Mouse (Mus musculus): ENCODE measurements around the gene Pten. TPM values are rescaled to one million over a fixed set of nuclear protein-coding genes. Genes with fewer than 3 reads are reported as not detected.

Pten gene
- polyA plus RNA-seq, 1 experiment from 2014 or later = 10.9 TPM

DNA sequence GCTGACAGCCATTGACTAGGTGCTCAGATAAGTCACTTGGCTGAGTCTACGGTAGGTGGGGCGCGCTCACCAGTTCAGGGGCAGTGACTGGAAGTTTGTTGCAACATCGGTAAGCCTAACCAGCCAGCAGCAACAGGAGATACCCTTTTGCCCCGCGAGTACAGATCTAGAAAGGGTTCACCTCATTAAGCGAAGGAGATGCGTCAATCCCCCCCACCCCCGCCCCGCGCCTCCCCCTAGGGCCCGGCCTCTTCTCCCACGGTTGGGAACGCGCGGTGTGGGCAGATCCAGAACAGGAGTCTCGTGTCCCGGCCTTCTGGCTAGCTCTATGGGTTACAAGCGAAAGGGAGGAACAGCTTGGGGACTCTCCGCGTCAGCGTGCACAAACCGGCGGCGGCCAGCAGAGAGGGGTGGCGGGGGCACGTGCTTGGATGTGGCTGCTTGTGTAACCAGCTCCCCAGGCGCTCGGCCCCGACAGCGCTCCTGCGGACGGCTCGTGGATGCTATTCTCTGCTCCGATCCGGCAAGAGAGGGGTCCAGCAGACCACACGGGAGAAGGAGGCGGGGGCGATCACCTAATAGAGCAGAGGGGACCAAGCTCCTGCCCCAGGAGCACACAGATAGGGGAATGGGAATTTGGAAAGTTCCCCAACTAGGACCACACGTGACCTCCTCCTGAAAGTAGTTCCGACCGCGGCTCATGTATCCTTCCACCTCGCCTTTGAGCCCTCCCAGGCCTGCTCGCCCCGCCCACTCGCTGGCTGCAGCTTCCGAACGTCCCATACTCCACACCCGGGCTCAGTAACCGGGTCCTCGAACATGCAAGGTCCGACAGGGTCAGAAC lies 1.3 kb upstream of the Pten start:
- peaks cover 30% of the 10 kb centered on the region for H3K4me1 ChIP-seq
- H3K36me3 ChIP-seq (ENCODE audit: poor library complexity, severe bottlenecking) = no peaks in the 10 kb centered on the region
- H3K9me3 ChIP-seq (replicated peaks) = no peaks in the 10 kb centered on the region
- peak overlapping the region; percentile 99 for H3K27ac ChIP-seq
- peak overlapping the region; percentile 97 for H3K4me3 ChIP-seq
- H3K4me2 ChIP-seq = peak overlapping the region; percentile 95
- peak overlapping the region; percentile 88 for H3K9ac ChIP-seq
- H3K27me3 ChIP-seq = no peaks in the 10 kb centered on the region
- peak; percentile 78 for ATAC-seq
- under 1% methylated on average over 47 of the region's 53 CpGs for WGBS

DNA sequence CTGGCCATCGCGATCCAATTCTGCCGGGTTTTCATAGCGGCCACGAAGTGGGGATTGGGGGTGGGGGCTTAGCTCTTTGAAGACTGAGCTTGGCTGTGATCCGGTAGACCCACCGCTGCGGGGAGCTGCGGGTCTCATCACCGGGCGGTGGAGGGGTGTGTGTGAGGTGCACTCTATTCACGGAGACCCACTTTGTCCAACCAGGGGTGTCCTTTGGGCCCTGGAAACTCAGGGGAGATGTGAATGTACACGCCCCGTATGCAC lies 729 bp upstream of the Pten start:
- Histone ChIP-seq H3K9ac (peak overlapping the region; percentile 88), H3K27me3 (no peaks in the 10 kb centered on the region), H3K4me2 (peak overlapping the region; percentile 95), H3K4me3 (peak overlapping the region; percentile 97), H3K27ac (peak overlapping the region; percentile 99), H3K9me3 (replicated peaks) (no peaks in the 10 kb centered on the region), H3K36me3 (ENCODE audit: poor library complexity, severe bottlenecking) (no peaks in the 10 kb centered on the region), H3K4me1 (peaks cover 34% of the 10 kb centered on the region)
- ATAC-seq = peak; percentile 53
- WGBS = 0% methylated on average over 14 of the region's 14 CpGs

DNA sequence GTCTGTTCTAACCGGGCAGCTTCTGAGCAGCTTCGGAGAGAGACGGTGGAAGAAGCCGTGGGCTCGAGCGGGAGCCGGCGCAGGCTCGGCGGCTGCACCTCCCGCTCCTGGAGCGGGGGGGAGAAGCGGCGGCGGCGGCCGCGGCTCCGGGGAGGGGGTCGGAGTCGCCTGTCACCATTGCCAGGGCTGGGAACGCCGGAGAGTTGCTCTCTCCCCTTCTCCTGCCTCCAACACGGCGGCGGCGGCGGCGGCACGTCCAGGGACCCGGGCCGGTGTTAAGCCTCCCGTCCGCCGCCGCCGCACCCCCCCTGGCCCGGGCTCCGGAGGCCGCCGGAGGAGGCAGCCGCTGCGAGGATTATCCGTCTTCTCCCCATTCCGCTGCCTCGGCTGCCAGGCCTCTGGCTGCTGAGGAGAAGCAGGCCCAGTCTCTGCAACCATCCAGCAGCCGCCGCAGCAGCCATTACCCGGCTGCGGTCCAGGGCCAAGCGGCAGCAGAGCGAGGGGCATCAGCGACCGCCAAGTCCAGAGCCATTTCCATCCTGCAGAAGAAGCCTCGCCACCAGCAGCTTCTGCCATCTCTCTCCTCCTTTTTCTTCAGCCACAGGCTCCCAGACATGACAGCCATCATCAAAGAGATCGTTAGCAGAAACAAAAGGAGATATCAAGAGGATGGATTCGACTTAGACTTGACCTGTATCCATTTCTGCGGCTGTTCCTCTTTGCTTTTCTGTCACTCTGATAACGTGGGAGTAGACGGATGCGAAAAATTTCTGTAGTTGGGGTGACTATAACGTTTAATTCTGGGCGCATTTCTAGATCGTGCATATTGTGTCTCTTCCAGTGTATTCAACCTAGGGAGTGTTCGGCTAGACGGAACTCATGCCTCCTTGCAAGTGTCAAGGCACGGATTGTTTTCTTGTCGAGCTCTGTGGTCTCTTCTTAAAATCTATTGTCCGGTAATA lies 815 bp downstream of the Pten start:
- WGBS = under 1% methylated on average over 42 of the region's 69 CpGs
- H3K4me2 ChIP-seq = peak overlapping the region; percentile 95
- peaks cover 42% of the 10 kb centered on the region for H3K4me1 ChIP-seq
- peak overlapping the region; percentile 98 for H3K9ac ChIP-seq
- peak; percentile 14 for ATAC-seq
- no peaks in the 10 kb centered on the region for H3K27me3 ChIP-seq
- peak overlapping the region; percentile 97 for H3K4me3 ChIP-seq
- no peaks in the 10 kb centered on the region for H3K36me3 ChIP-seq (ENCODE audit: poor library complexity, severe bottlenecking)
- no peaks in the 10 kb centered on the region for H3K9me3 ChIP-seq (replicated peaks)
- peak overlapping the region; percentile 99 for H3K27ac ChIP-seq

DNA sequence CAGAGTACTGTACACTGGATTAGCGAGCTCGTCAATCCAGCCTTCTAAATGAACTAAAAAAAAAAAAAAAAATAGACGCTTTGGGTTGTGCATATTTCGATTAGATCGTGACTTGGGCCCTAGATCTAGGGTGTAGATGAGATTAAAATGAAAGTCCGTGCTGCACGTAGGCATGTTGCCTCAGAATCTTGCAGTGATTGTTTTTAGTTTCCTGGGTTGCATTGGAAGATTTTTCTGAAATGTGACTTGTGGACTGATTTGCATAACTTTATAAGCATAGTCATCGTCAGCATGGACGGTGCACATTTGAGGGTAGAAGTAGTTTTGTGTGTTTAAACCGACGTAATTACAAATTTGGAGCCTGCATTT lies 1.5 kb downstream of the Pten start:
- Histone ChIP-seq H3K27ac (0 out of 2 replicates have a peak overlapping the region, but pooled peaks have one; percentile 99), H3K36me3 (ENCODE audit: poor library complexity, severe bottlenecking) (no peaks in the 10 kb centered on the region), H3K4me2 (peak overlapping the region; percentile 95), H3K9ac (peak overlapping the region; percentile 98), H3K27me3 (no peaks in the 10 kb centered on the region), H3K9me3 (replicated peaks) (no peaks in the 10 kb centered on the region), H3K4me3 (peak overlapping the region; percentile 97), H3K4me1 (peaks cover 46% of the 10 kb centered on the region)
- under 1% methylated on average over 11 of the region's 11 CpGs for WGBS
- no peak for ATAC-seq

DNA sequence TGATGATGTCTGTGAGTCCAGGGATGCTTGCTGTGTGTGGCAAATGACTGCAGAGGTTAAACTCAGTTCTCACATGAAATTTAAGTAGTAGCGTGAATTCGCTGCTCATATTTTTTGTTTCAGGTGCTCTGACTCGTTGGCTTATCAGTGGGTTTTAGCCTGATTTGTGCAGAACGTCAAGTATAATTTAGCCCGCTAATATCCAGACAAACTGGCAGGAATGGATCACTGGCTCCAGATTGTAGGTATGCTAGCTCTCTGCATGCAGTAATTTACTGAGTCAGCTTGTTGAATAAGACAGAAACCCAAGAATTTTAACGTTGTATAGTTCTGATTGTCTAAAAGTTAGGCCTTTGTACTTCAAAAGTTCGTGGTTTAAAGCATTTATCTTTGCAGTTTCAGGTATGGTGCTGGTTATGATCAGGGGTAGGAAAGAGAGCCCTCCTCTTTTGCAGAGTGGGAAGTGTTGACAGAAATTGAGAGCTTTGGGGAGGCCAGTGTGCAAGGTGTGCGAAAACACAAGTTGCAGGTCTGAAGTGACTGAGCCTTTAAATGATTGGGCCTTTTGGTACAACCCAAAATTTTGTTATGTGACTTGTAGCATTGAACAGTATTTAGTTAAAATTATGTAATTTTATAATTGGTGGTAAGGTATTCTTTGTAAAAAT lies 2.2 kb downstream of the Pten start:
- no peak for ATAC-seq
- Histone ChIP-seq H3K27ac (no peak overlapping the region), H3K4me1 (peaks cover 48% of the 10 kb centered on the region), H3K9me3 (replicated peaks) (no peaks in the 10 kb centered on the region), H3K9ac (peak overlapping the region; percentile 98), H3K4me3 (peak overlapping the region; percentile 97), H3K4me2 (peak overlapping the region; percentile 95), H3K27me3 (no peaks in the 10 kb centered on the region), H3K36me3 (ENCODE audit: poor library complexity, severe bottlenecking) (no peaks in the 10 kb centered on the region)
- 2% methylated on average over 8 of the region's 8 CpGs for WGBS

DNA sequence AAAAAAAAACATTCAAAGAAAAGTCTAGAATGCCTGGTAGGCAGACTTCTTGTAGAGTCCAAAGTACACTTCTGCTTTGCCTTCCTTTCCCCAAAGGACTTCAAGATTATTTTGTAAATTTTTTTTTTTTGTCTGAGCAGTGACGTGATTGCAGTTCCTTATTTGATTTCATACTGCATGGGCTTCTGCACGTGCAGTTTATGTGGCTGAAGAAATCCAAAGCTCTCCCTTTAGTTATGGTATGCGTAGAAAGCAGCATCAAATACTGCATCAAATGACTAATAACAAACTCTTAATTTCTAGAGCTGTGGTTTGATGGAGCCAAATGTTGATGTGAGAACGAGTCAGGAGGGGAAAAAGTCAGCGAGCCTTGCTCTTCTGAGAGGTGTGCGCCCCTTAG lies 3.2 kb downstream of the Pten start:
- WGBS = 32% methylated on average over 6 of the region's 6 CpGs
- Histone ChIP-seq H3K4me1 (peaks cover 38% of the 10 kb centered on the region), H3K4me3 (peak overlapping the region; percentile 34), H3K4me2 (peak overlapping the region; percentile 95), H3K27ac (no peak overlapping the region), H3K36me3 (ENCODE audit: poor library complexity, severe bottlenecking) (no peaks in the 10 kb centered on the region), H3K27me3 (no peaks in the 10 kb centered on the region), H3K9ac (peak overlapping the region; percentile 57), H3K9me3 (replicated peaks) (no peaks in the 10 kb centered on the region)
- ATAC-seq = no peak

DNA sequence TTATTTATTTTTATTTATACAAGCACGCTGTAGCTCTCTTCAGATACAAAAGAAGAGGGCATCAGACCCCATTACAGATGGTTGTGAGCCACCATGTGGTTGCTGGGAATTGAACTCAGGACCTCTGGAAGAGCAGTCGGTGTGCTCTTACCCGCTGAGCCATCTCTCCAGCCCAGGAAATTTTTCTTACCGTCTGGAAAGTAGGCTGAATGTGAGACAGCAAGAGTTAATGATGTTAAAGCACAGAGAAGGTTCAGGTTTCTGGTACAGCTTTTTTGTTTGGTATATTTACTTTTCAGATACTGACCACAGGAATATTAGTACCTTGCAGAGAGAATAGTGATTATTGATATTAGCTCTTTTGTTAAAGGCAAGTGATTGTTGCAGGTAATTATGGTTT lies 3.9 kb downstream of the Pten start:
- peak overlapping the region; percentile 95 for H3K4me2 ChIP-seq
- H3K36me3 ChIP-seq (ENCODE audit: poor library complexity, severe bottlenecking) = peaks cover 4% of the 10 kb centered on the region; the same call in 1 of the 2 replicates
- no peaks in the 10 kb centered on the region for H3K27me3 ChIP-seq
- H3K4me1 ChIP-seq = peaks cover 37% of the 10 kb centered on the region
- ATAC-seq = no peak
- 0 out of 2 replicates have a peak overlapping the region, but pooled peaks have one; percentile 6 for H3K4me3 ChIP-seq
- no peak overlapping the region for H3K9ac ChIP-seq
- no peaks in the 10 kb centered on the region for H3K9me3 ChIP-seq (replicated peaks)
- no peak overlapping the region for H3K27ac ChIP-seq
- WGBS = 66% methylated on average over 4 of the region's 4 CpGs

DNA sequence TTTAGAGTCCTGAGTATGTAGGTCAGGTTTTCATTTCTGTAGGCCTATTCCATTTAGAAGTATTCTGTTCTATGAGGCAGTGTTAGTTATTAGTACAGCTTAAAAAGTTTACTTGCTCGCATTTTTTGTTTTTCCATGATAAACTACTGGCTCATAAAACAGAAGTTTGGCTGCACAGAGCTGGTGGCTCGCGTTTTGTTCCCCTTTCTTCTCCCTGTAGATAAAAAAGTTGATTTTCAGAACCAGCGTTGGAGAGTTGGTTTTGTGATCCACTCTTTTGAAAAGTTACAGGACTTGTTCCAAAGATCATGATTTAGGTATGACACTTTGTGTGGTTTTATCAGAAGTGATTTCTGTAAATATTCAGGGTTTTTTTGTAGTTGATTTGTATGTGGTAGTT lies 5.2 kb downstream of the Pten start:
- Histone ChIP-seq H3K9me3 (replicated peaks) (no peaks in the 10 kb centered on the region), H3K4me2 (no peak overlapping the region), H3K36me3 (ENCODE audit: poor library complexity, severe bottlenecking) (peaks cover 5% of the 10 kb centered on the region; the same call in 1 of the 2 replicates), H3K4me3 (no peak overlapping the region), H3K27ac (no peak overlapping the region), H3K4me1 (peaks cover 37% of the 10 kb centered on the region), H3K27me3 (no peaks in the 10 kb centered on the region), H3K9ac (no peak overlapping the region)
- no peak for ATAC-seq
- WGBS = 90% methylated on average over 4 of the region's 4 CpGs

DNA sequence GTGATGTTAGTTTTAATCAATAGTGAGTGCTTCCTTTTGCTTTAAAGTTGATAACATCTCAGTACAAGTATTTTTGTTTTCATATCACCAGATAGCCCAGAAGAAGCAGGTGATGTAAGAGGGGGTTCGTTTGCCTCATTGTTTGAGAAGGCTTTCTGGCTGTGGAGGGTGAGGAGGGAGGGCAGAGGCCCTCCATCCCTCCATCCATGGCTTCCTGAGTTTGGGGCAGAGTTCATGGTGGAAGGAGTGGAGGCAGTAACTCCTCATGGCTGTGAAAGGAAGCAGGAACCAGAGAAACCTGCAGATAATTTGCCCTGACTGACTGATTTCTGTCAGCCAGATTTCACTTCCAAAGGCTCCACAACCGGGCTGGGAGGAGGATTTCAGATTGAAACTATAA lies 21.1 kb downstream of the Pten start:
- 38% methylated on average over 2 of the region's 2 CpGs for WGBS
- Histone ChIP-seq H3K27me3 (no peaks in the 10 kb centered on the region), H3K4me1 (peaks cover 6% of the 10 kb centered on the region), H3K36me3 (ENCODE audit: poor library complexity, severe bottlenecking) (0 out of 2 replicates have a peak, but pooled peaks cover 4% of the 10 kb centered on the region), H3K9ac (no peak overlapping the region), H3K9me3 (replicated peaks) (no peaks in the 10 kb centered on the region), H3K27ac (0 out of 2 replicates have a peak overlapping the region, but pooled peaks have one; percentile 19), H3K4me2 (no peak overlapping the region), H3K4me3 (no peak overlapping the region)
- no peak for ATAC-seq

DNA sequence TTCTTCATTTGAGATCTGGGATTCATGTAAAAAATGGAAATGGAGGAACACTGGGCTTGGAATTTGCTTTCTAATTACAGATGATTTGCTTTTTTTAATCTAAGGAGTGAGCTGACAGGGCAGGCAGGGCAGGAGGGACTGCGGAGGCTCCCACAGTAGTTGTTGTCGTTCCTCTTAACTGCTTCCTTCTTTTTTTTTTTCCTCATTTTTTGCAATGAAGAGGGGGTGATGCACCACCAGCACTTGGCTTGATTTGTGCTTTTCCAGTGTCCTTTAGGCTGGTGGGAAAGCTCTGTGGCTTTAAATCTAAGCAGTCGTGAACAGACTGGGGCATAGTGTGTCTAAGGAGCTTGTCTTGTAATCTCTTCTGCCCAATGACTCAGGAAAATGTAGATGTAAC lies 21.8 kb downstream of the Pten start:
- Histone ChIP-seq H3K9me3 (replicated peaks) (no peaks in the 10 kb centered on the region), H3K4me1 (peaks cover 6% of the 10 kb centered on the region), H3K27me3 (no peaks in the 10 kb centered on the region), H3K4me2 (no peak overlapping the region), H3K36me3 (ENCODE audit: poor library complexity, severe bottlenecking) (0 out of 2 replicates have a peak, but pooled peaks cover 4% of the 10 kb centered on the region), H3K9ac (no peak overlapping the region), H3K27ac (no peak overlapping the region), H3K4me3 (no peak overlapping the region)
- WGBS = 67% methylated on average over 3 of the region's 3 CpGs
- ATAC-seq = no peak

DNA sequence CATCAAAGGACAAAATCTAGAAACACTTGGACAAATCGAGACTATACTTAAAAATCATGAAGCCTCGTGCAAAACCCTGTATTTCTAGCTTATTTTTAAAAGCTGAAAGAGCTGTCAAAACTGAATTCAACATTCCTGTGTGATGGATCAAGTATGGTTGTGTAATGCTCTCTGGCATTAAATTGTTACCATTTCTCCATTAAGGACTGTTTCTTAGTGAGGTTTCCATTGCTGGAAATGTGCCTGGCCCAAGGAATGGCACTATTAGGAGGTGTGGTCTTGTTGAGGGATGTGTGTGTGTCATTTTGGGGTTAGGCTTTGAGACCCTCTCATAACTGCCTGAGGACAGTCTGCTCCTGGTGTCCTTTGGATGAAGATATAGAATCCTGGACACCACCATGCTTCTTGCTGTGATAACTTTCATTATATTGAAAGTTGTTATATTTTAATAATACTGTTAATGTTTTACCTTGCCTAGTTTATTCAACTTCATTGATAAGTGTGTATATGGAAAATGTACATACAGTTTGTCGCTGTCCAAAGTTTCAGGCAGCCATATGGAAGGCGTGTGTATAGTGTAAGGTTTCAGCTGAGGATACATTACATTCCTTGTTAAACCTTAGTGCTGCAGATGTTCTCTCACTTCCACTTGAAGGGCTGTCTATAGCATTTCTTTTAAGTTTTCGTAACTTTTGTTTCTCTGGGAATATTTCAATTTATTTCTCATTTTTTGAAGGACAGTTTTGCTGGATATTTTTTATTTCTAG lies 24.2 kb downstream of the Pten start:
- no peak overlapping the region for H3K27ac ChIP-seq
- H3K4me3 ChIP-seq = no peak overlapping the region
- H3K9me3 ChIP-seq (replicated peaks) = no peaks in the 10 kb centered on the region
- ATAC-seq = no peak
- no peaks in the 10 kb centered on the region for H3K27me3 ChIP-seq
- H3K36me3 ChIP-seq (ENCODE audit: poor library complexity, severe bottlenecking) = 0 out of 2 replicates have a peak, but pooled peaks cover 4% of the 10 kb centered on the region
- H3K4me1 ChIP-seq = peaks cover 6% of the 10 kb centered on the region
- 92% methylated on average over 5 of the region's 5 CpGs for WGBS
- H3K4me2 ChIP-seq = no peak overlapping the region
- no peak overlapping the region for H3K9ac ChIP-seq

All from forebrain, embryonic 13.5 days (tissue).